Mouse (Mus musculus) olfactory bulb, adult 2 months (tissue): ENCODE measurements around the gene Snrpa1.

ENCODE experiments used
- CTCF ChIP-seq: fragments of 200-500 bp; IDR thresholded peaks from 2 replicates; pipeline ENCODE4 v1.5.1; 2012; ENCODE audit warnings: low read depth, mild to moderate bottlenecking, low read length, moderate library complexity; ENCODE audit not compliant: insufficient read depth
- POLR2A ChIP-seq: fragments of 200-500 bp; IDR thresholded peaks from 2 replicates; pipeline ENCODE4 v1.6.1; 2012; ENCODE audit warnings: mild to moderate bottlenecking, low read depth, low read length, moderate library complexity; ENCODE audit not compliant: insufficient read depth

DNA sequence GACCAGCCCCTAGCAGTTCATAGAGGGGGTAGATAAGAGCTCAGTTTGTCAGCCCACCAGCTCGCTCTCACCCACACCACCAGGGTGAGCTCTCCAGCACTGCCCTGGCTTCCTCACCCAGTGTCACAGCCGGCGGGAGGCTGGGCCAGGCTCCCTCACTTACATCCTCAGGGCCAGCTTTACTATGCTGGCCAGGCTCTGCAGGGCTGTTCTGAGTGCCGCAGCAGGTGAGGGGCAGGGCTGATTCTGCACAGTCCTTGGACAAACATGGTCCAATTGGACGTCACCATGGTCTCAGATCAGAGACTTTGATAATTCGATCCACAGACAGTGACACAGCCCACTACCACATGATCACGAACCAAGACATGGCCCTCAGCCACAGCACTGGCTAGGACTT lies 32.8 kb downstream of the Snrpa1 start:
- TF ChIP-seq CTCF (no peak), POLR2A (no peak)
